Mouse (Mus musculus) kidney, postnatal 0 days (tissue): ENCODE data around the gene Ubr1. TPM values are rescaled to one million over a fixed set of nuclear protein-coding genes. Genes with fewer than 3 reads are reported as not detected.

ENCODE experiments used
- ATAC-seq: fragments of 200-750 bp; cut with Nextera tagmentation; replicated peaks from 2 replicates; pipeline ENCODE4 v1.8.0; 2017; ENCODE audit warnings: low read depth, moderate number of reproducible peaks, moderate TSS enrichment, moderate library complexity; ENCODE audit not compliant: low FRiP score
- DNase-seq: peaks from one replicate; pipeline ENCODE4 v3.0.0-alpha.2; 2016; ENCODE audit warnings: low spot score
- H3K27ac ChIP-seq: fragments of 300-500 bp; sonication (generic); 2 replicates; pipeline ENCODE4 v1.5.1; 2014; ENCODE audit warnings: mild to moderate bottlenecking
- H3K27me3 ChIP-seq: fragments of 300-500 bp; sonication (generic); 2 replicates; pipeline ENCODE4 v1.6.1; 2014; ENCODE audit warnings: low read length, mixed read lengths; ENCODE audit not compliant: insufficient read depth
- H3K36me3 ChIP-seq: fragments of 300-500 bp; sonication (generic); 2 replicates; pipeline ENCODE4 v1.6.1; 2014; ENCODE audit warnings: low read length, mixed read lengths; ENCODE audit not compliant: insufficient read depth
- H3K4me1 ChIP-seq: fragments of 300-500 bp; sonication (generic); replicated peaks from 2 replicates; pipeline ENCODE4 v1.6.1; 2014; ENCODE audit warnings: antibody characterized with exemption, low read length, mixed read lengths; ENCODE audit not compliant: insufficient read depth
- H3K4me2 ChIP-seq: fragments of 300-500 bp; sonication (generic); 2 replicates; pipeline ENCODE4 v1.6.1; 2014; ENCODE audit warnings: mild to moderate bottlenecking, low read length, moderate library complexity, mixed read lengths
- H3K4me3 ChIP-seq: fragments of 300-500 bp; sonication (generic); replicated peaks from 2 replicates; pipeline ENCODE4 v1.5.1; 2014; ENCODE audit warnings: low read depth, low read length
- H3K9ac ChIP-seq: fragments of 300-500 bp; sonication (generic); 2 replicates; pipeline ENCODE4 v1.6.1; 2014; ENCODE audit warnings: low read depth, low read length
- H3K9me3 ChIP-seq: fragments of 300-500 bp; sonication (generic); replicated peaks from 2 replicates; pipeline ENCODE4 v1.6.1; 2016; ENCODE audit warnings: low read length, inconsistent platforms, mixed read lengths
- CTCF ChIP-seq: IDR thresholded peaks from 2 replicates; pipeline ENCODE4 v1.5.1; 2016; ENCODE audit warnings: antibody characterized with exemption, low read depth, mild to moderate bottlenecking, moderate library complexity
- WGBS: fragments of 180-500 bp; shearing (Covaris S2); extraction: QIAGEN DNeasy Blood & Tissue Kit; methylation state at CpG from one replicate; pipeline ENCODE4 v1.1.7; 2014; 5-methylcytosine and 5-hydroxymethylcytosine counted together
- microRNA-seq: library from miRNA; unstranded; fragments of <30 nt; microRNA quantifications from one replicate; pipeline ENCODE4, GENCODE M21; 2016
- polyA plus RNA-seq: library from polyadenylated mRNA; unstranded; fragments of >200 nt; fragmentation: Nextera tagmentation; extraction: Ambion mirVana; gene quantifications from 2 replicates; pipeline ENCODE4 v1.2.1, GENCODE M21; 2015

Gene Ubr1
- polyA plus RNA-seq, 1 experiment from 2014 or later, result 16.2 TPM

- Histone ChIP-seq H3K4me3 (no peak overlapping the region), H3K9ac (no peak overlapping the region), H3K36me3 (no peaks in the 10 kb centered on the region), H3K27me3 (no peaks in the 10 kb centered on the region), H3K4me1 (no peaks in the 10 kb centered on the region), H3K4me2 (no peak overlapping the region), H3K27ac (no peak overlapping the region), H3K9me3 (no peaks in the 10 kb centered on the region)
- 89% methylated on average over 1 of the region's 1 CpGs for WGBS
- no peak for ATAC-seq
- no peak for TF ChIP-seq CTCF
- DNase-seq, result no peak
These were observed 129.3 kb downstream of the Ubr1 start for GRCm38 (mm10) chr2:120841211-120841610.

- no peak for ATAC-seq
- no peak overlapping the region for H3K4me2 ChIP-seq
- no peaks in the 10 kb centered on the region for H3K4me1 ChIP-seq
- no peaks in the 10 kb centered on the region for H3K36me3 ChIP-seq
- H3K27ac ChIP-seq, result no peak overlapping the region
- no peak for DNase-seq
- no peak overlapping the region for H3K4me3 ChIP-seq
- no peaks in the 10 kb centered on the region for H3K9me3 ChIP-seq
- no peak overlapping the region for H3K9ac ChIP-seq
- TF ChIP-seq CTCF, result no peak
- no peaks in the 10 kb centered on the region for H3K27me3 ChIP-seq
- 94% methylated on average over 4 of the region's 4 CpGs for WGBS
These were observed 135.3 kb downstream of the Ubr1 start for GRCm38 (mm10) chr2:120835167-120835566.

- Histone ChIP-seq H3K27ac (no peak overlapping the region), H3K27me3 (no peaks in the 10 kb centered on the region), H3K9me3 (no peaks in the 10 kb centered on the region), H3K4me2 (no peak overlapping the region), H3K4me1 (no peaks in the 10 kb centered on the region), H3K36me3 (no peaks in the 10 kb centered on the region), H3K4me3 (no peak overlapping the region), H3K9ac (no peak overlapping the region)
- ATAC-seq, result no peak
- TF ChIP-seq CTCF, result no peak
- 32% methylated on average over 1 of the region's 1 CpGs for WGBS
- DNase-seq, result no peak
These were observed 143.4 kb downstream of the Ubr1 start for GRCm38 (mm10) chr2:120826936-120827638.

Small RNA genes within 50 kb of the gene (microRNA-seq; reads per million reads assigned to microRNA genes)
- gene Gm44325, result not detected

Other genes starting within 250 kb of the Ubr1 start
- gene Cdan1, start 120.6 kb downstream of the Ubr1 start, polyA plus RNA-seq, result 3.8 and 4.8 TPM in 2 replicates
- gene Ttbk2, start 120.1 kb downstream of the Ubr1 start, polyA plus RNA-seq, result 2.2 and 2.3 TPM in 2 replicates
- 6.1 and 6.9 TPM in 2 replicates for gene Tmem62, start 6.3 kb upstream of the Ubr1 start, polyA plus RNA-seq
- gene Ccndbp1, start 37.7 kb upstream of the Ubr1 start, polyA plus RNA-seq, result 53.3 and 54.1 TPM in 2 replicates
- gene Epb42, start 66.4 kb upstream of the Ubr1 start, polyA plus RNA-seq, result 2.1 TPM in 2 replicates
- gene Tgm5, start 115.1 kb upstream of the Ubr1 start, polyA plus RNA-seq, result 0.31 and 0.76 TPM in 2 replicates
- gene Tgm7, start 139.1 kb upstream of the Ubr1 start, polyA plus RNA-seq, result 0.43 and 0.66 TPM in 2 replicates
- 21.1 and 21.2 TPM in 2 replicates for gene Adal, start 169.7 kb upstream of the Ubr1 start, polyA plus RNA-seq
- 26.7 and 28.4 TPM in 2 replicates for gene Lcmt2, start 169.9 kb upstream of the Ubr1 start, polyA plus RNA-seq
- gene Tubgcp4, start 199.9 kb upstream of the Ubr1 start, polyA plus RNA-seq, result 27.6 and 29.2 TPM in 2 replicates
- gene Zscan29, start 200.4 kb upstream of the Ubr1 start, polyA plus RNA-seq, result 10.6 and 10.8 TPM in 2 replicates